Mouse (Mus musculus) bone marrow, adult 2 months (tissue): ENCODE results near the gene Col9a2. TPM values are rescaled to one million over a fixed set of nuclear protein-coding genes. Genes with fewer than 3 reads are reported as not detected.

Source experiments
- H3K27ac ChIP-seq: fragments of 200-500 bp; 2 replicates; pipeline ENCODE4 v1.5.1; 2012; ENCODE audit warnings: low read depth, mild to moderate bottlenecking, control low read depth, inconsistent platforms, low read length; ENCODE audit not compliant: control insufficient read depth, poor library complexity, insufficient read depth
- H3K4me1 ChIP-seq: fragments of 200-500 bp; 2 replicates; pipeline ENCODE4 v1.6.1; 2011; ENCODE audit warnings: low read length; ENCODE audit not compliant: control insufficient read depth, insufficient read depth
- H3K4me3 ChIP-seq: fragments of 200-500 bp; replicated peaks from 2 replicates; pipeline ENCODE3; 2011; ENCODE audit warnings: mild to moderate bottlenecking, low read depth, low read length, control low read depth; ENCODE audit not compliant: control insufficient read depth
- CTCF ChIP-seq: fragments of 200-500 bp; IDR thresholded peaks from 2 replicates; pipeline ENCODE4 v1.5.1; 2011; ENCODE audit warnings: low read length, control low read depth; ENCODE audit not compliant: control insufficient read depth, insufficient read depth
- POLR2A ChIP-seq: fragments of 200-500 bp; IDR thresholded peaks from 2 replicates; pipeline ENCODE4 v1.6.1; 2011; ENCODE audit warnings: low read depth, mild to moderate bottlenecking, control low read depth, low read length, borderline replicate concordance; ENCODE audit not compliant: control insufficient read depth
- WGBS: fragments of 180-500 bp; shearing (Covaris S2); methylation state at CpG from one replicate; pipeline ENCODE4 v1.1.7; 2018; 5-methylcytosine and 5-hydroxymethylcytosine counted together
- polyA plus RNA-seq: library from polyadenylated mRNA; stranded (reverse); fragments of >200 nt; gene quantifications from 2 replicates; pipeline ENCODE4 v1.2.4, GENCODE M21; 2011; ENCODE audit warnings: low replicate concordance; ENCODE audit not compliant: missing spikeins, insufficient read depth, insufficient read length

Col9a2 gene
- polyA plus RNA-seq, 1 experiment: not detected

DNA sequence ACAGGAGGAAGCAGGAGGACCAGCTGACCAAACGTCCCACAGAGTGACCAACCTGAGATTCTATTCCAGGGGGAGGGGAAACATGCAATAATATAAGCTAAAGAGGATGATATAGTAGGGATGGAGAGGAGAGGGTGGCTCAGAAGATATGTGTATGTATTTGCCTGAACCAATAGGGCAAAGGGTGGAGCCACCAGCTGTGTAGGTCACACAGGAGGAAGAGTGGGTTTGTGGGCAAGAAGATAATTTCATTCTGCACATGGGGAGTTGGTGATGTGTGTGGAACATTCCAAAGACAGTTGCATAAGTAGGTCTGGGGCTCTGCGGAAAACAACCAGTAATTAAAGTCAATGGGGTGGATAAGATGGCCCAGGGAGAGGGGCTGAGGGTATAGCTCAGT lies 13.5 kb upstream of the Col9a2 start:
- 44% methylated on average over 2 of the region's 2 CpGs for WGBS
- H3K27ac ChIP-seq: no peak overlapping the region
- TF ChIP-seq CTCF: no peak
- TF ChIP-seq POLR2A: no peak
- no peak overlapping the region for H3K4me3 ChIP-seq
- H3K4me1 ChIP-seq: peaks cover 9% of the 10 kb centered on the region; the same call in 1 of the 2 replicates

DNA sequence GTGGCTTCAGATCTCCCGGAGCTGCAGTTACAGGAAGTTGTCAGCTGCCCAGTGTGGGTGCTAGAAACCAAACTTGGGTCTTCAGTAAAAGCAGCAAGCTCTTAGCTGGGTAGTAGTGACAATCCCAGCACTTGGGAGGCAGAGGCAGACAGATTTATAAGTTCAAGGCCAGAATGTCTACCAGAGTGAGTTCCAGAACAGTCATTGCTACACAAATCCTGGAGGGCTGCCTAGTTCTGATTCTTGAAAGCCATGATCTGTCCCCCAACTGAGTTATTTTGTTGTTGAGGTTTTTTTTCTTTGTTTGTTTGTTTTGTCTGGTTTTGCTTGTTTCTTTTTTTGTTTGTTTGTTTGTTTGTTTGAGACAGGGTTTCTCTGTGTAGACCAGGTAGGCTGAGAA lies 11.0 kb upstream of the Col9a2 start:
- TF ChIP-seq CTCF (no peak), POLR2A (no peak)
- Histone ChIP-seq H3K27ac (no peak overlapping the region), H3K4me1 (peaks cover 9% of the 10 kb centered on the region; the same call in 1 of the 2 replicates), H3K4me3 (no peak overlapping the region)
- 30% methylated on average over 1 of the region's 1 CpGs for WGBS

DNA sequence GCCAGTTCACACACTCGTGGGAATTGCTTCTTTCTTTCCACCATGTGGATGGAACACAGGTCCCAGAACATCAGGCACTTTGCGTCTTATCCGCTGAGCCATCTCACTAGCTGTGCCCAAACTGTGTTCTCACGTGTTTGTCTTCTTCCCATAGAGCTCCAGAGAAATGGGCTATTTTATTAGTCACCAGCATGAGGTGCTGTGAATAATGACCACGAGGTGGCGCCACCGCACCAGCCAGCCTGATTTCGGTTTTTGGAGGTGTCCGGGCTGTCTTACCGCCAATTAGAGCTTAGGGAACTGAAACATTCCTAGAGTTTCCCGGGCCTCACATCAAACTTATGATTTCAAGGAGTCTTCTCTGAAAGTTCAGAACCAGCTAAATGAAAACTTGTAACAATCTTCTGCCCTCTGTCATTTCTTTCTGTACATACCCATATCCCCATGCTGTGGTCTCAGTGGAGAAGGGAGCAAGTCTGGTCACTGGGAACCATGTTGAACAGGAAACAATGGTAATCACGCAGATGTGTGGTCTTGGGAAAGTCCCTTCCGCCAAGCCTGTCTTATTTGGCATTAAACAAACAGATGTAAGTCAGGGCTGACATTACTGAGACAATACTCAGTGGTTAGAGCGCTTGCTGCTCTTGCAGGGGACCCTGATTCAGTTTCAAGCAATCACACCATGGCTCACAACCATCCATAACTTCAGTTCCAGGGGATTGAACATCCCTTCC lies 10.4 kb upstream of the Col9a2 start:
- TF ChIP-seq CTCF (peak; percentile 87), POLR2A (no peak)
- WGBS: 45% methylated on average over 14 of the region's 14 CpGs
- H3K4me1 ChIP-seq: peaks cover 5% of the 10 kb centered on the region; the same call in 1 of the 2 replicates

DNA sequence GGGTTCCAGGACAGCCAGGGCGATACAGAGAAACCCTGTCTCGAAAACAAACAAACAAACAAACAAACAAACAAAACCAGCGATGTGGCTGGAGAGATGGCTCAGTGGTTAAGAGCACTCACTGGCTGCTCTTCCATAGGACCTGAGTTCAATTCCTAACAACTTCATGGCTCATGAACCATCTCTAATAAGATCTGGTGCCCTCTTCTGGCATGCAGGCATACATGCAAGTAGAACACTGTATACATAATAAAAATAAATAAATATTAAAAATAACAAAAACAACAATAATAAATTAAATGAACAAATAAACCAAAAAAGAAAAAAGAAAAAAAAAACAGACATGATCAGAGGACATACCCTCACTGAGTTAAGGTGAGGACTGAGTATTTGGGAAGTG lies 9.6 kb upstream of the Col9a2 start:
- Histone ChIP-seq H3K4me1 (peaks cover 5% of the 10 kb centered on the region; the same call in 1 of the 2 replicates), H3K4me3 (no peak overlapping the region), H3K27ac (no peak overlapping the region)
- WGBS: 81% methylated on average over 3 of the region's 3 CpGs
- TF ChIP-seq POLR2A (no peak), CTCF (no peak)

More for the DNA sequence above, 10.4 kb upstream of the Col9a2 start:
- Histone ChIP-seq H3K27ac (no peak overlapping the region), H3K4me3 (no peak overlapping the region)

DNA sequence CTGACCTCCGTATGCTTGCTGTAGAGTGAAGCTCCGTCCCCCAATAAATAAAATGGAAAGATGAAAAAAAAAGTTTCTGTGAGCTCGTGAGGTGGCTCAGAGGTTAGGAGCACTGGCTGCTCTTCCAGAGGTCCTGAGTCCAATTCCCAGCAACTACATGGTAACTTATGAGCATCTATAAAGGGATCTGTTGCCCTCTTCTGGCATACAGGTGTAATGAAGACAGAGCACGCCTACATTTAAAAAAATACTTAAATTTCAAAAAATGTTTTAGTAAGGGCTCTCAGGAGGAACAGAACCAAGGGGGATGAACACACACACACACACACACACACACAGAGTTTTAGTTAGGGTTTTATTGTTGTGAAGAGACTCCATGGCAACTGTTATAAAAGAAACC lies 7.7 kb upstream of the Col9a2 start:
- peaks cover 3% of the 10 kb centered on the region; the same call in 1 of the 2 replicates for H3K4me1 ChIP-seq
- H3K4me3 ChIP-seq: no peak overlapping the region
- 0 out of 2 replicates have a peak, but pooled peaks have one; percentile 4 for TF ChIP-seq CTCF
- TF ChIP-seq POLR2A: no peak
- 55% methylated on average over 4 of the region's 4 CpGs for WGBS
- no peak overlapping the region for H3K27ac ChIP-seq

DNA sequence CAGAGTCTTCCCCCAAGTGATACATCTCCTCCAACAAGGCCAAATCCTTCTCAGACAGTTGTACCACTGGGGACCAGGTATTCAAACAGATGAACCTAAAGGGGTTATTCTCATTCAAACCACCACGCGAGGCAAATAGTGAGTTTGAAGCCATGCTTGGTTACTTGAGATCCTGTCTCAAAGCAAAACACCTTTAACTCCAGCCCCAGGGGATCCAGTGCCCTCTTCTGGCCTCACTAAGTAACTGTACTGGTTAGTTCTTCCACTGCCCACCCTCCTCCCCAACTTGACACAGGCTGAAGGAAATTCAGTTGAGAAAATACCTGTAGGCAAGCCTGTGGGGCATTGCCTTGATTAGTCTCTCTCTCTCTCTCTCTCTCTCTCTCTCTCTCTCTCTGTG lies 6.2 kb upstream of the Col9a2 start:
- H3K27ac ChIP-seq: no peak overlapping the region
- H3K4me1 ChIP-seq: peaks cover 1% of the 10 kb centered on the region; the same call in 1 of the 2 replicates
- H3K4me3 ChIP-seq: no peak overlapping the region
- TF ChIP-seq CTCF (peak; percentile 39; the same call in 1 of the 2 replicates), POLR2A (no peak)
- 78% methylated on average over 2 of the region's 2 CpGs for WGBS

DNA sequence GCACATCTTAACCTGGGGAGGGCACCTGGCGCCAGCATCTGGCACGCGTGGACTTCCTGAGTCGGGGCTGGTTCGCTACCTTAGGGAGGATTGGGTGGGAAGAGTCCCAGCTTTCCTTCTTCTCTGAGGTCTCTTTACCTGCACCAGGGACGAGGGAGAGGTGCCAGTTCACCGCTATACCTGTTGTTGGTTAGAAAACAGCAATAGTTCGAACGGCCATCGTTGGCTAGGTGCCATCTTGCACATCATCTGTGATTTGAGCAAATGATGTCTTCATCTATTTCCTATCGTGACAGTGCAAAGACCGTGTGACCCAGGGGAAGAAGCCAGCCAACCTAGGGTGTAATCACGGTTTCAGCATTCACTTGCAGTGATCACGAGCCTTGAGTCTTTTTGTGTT lies 1.1 kb downstream of the Col9a2 start:
- Histone ChIP-seq H3K4me1 (no peaks in the 10 kb centered on the region; the same call in 1 of the 2 replicates), H3K27ac (no peak overlapping the region), H3K4me3 (no peak overlapping the region)
- TF ChIP-seq POLR2A (no peak), CTCF (no peak)
- 48% methylated on average over 14 of the region's 14 CpGs for WGBS

DNA sequence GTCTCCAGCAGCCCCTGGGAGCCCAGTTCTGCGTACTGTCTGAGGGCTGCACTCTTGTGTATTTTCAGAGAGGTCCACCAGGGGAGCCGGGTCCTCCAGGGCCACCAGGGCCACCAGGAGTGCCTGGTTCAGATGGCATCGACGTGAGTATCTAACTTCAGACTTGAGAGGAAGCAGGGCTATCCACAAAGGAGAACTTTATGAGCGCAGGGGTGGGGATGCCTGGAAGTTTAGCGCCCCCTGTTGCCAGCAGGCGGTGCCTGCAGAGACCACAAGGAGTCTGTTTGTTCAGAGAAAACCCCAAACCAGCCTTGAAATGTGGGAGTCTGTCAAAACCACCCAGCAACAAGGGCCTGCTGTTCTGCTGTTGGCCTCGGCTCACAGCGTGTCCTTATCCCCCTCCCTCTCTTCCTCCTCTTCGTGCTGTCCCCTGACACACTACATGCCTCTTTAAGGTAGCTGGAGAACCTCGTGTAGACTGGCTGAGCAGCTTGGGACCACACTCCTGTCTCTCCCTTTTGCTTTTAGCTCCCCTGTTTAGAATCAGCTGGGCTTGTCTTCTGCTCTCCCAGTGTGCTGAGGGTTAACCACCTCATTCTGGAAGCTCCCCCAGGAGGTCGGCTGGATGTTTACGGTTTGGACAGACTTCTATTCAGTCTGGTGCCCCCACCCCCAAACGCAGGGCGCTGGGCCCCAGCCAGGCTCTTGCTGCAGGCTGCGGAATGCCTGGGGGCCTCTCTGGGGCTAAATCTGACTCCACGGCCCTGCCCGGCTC lies 1.9 kb downstream of the Col9a2 start:
- no peak overlapping the region for H3K27ac ChIP-seq
- WGBS: 27% methylated on average over 18 of the region's 18 CpGs
- H3K4me1 ChIP-seq: no peaks in the 10 kb centered on the region; the same call in 1 of the 2 replicates
- no peak overlapping the region for H3K4me3 ChIP-seq
- TF ChIP-seq CTCF: peak; percentile 77
- peak; percentile 25; the same call in 1 of the 2 replicates for TF ChIP-seq POLR2A
